In genomic region chr17:10721562-10721961, GRCm38 (mm10) we compare ENCODE assay signal across 20 mouse cellular contexts.
DNase-seq lines count a peak whose midpoint lies in the region; TF ChIP-seq lines count a peak whose summit lies in the region.
"Had no signal": no experiment of that assay in that cellular context is flagged by ENCODE, and none has a peak within 500 bp of the region (broad histone marks: within the 10 kb centered on the region; RNA-seq: fewer than 3 reads in every experiment).

No protein-coding gene starts in this region.

- dilution Hi-C loops in CH12.LX (cut with MboI; ENCODE audit: extremely low pct_ligation_motif_present, extremely low pct_unique_long_range_greater_than_20kb, low sequenced_read_pairs): no loop called here

- H3K27ac ChIP-seq in CH12.LX (ENCODE audit: insufficient read depth, low read depth): no peak overlapping the region
- H3K27ac ChIP-seq: embryonic facial prominence, embryonic 13.5 days; forebrain, embryonic 13.5 days; heart, embryonic 13.5 days; hindbrain, embryonic 13.5 days; hindbrain, postnatal 0 days had no signal

- no peak overlapping the region for H3K4me2 ChIP-seq in CH12.LX (ENCODE audit: insufficient read depth, low read depth, poor library complexity, severe bottlenecking)
- H3K4me2 ChIP-seq: embryonic facial prominence, embryonic 13.5 days; forebrain, embryonic 13.5 days; heart, embryonic 13.5 days; hindbrain, embryonic 13.5 days had no signal

- peak; percentile 10 for DNase-seq in layer of hippocampus, adult 9-11 months
- DNase-seq in layer of hippocampus, postnatal 36 days: no peak
- DNase-seq in CH12.LX (ENCODE audit: extremely low read depth): peak; percentile 9
- DNase-seq in brain, adult 2 months (ENCODE audit: low read depth, low spot score): peak; percentile 35
- no peak for DNase-seq in gastrocnemius, postnatal 25 days
- DNase-seq in ovary, adult 18-20 months (ENCODE audit: low spot score): no peak
- DNase-seq in right cerebral cortex, postnatal 14 days: no peak
- DNase-seq: adrenal gland, postnatal 10 days; cerebellum, adult 18-20 months; cerebellum, adult 9-11 months; cerebellum, postnatal 36 days; forebrain, postnatal 0 days; gastrocnemius, postnatal 14 days; heart, adult 11 months; heart, postnatal 4 days had no signal

- H3K9ac ChIP-seq in CH12.LX (ENCODE audit: insufficient read depth, low read depth): no peak overlapping the region
- H3K9ac ChIP-seq: embryonic facial prominence, embryonic 13.5 days; forebrain, embryonic 13.5 days; forebrain, postnatal 0 days; heart, embryonic 13.5 days; hindbrain, embryonic 13.5 days had no signal

- H3K27me3 ChIP-seq in CH12.LX (replicated peaks): no peaks in the 10 kb centered on the region
- H3K27me3 ChIP-seq: forebrain, embryonic 13.5 days; hindbrain, embryonic 13.5 days had no signal

- TF ChIP-seq RAD21 in CH12.LX (IDR thresholded peaks at IDR 0.05; ENCODE audit: low read depth, low read length): no peak

- H3K79me2 ChIP-seq in CH12.LX (replicated peaks; ENCODE audit: control insufficient read depth, extremely low read depth, insufficient read depth, poor library complexity, severe bottlenecking): no peaks in the 10 kb centered on the region

- H3K36me3 ChIP-seq in CH12.LX (replicated peaks in 1 of 2; ENCODE audit: control insufficient read depth in 1 of 2, insufficient read depth in 1 of 2, low read length in 1 of 2): no peaks in the 10 kb centered on the region
- H3K36me3 ChIP-seq: embryonic facial prominence, embryonic 13.5 days; heart, embryonic 13.5 days; hindbrain, embryonic 13.5 days had no signal

- H3K9me3 ChIP-seq in CH12.LX (replicated peaks; ENCODE audit: low read length): no peaks in the 10 kb centered on the region
- H3K9me3 ChIP-seq: embryonic facial prominence, embryonic 13.5 days; forebrain, embryonic 13.5 days; heart, embryonic 13.5 days; hindbrain, embryonic 13.5 days had no signal

- in situ Hi-C loops in CH12.LX (cut with MboI; ENCODE audit: low pct_ligation_motif_present, low pct_unique_long_range_greater_than_20kb, low sequenced_read_pairs): no loop called here

- no peak for TF ChIP-seq EP300 in CH12.LX (IDR thresholded peaks at IDR 0.05; ENCODE audit: low read length)

- TF ChIP-seq POLR2A in CH12.LX (IDR thresholded peaks at IDR 0.05; ENCODE audit: low read depth, low read length): no peak

- no peak overlapping the region for H3K4me3 ChIP-seq in CH12.LX (replicated peaks in 1 of 3; ENCODE audit: low read depth in 2 of 3, low read length in 2 of 3, poor library complexity in 1 of 3)
- H3K4me3 ChIP-seq: embryonic facial prominence, embryonic 13.5 days; forebrain, embryonic 13.5 days; heart, embryonic 13.5 days; hindbrain, embryonic 13.5 days had no signal

- H3K4me1 ChIP-seq in CH12.LX (ENCODE audit: control insufficient read depth in 1 of 2, insufficient read depth in 2 of 2): peaks cover 0 to 16% of the 10 kb centered on the region in 2 experiments; a peak in 2 of 4 replicates

- no peak for TF ChIP-seq CTCF in CH12.LX (conservative IDR thresholded peaks at IDR 0.05 in 1 of 2, IDR thresholded peaks at IDR 0.05 in 1 of 2; ENCODE audit: low read depth in 2 of 2, low read length in 2 of 2)

TF ChIP-seq in CH12.LX, 34 proteins besides CTCF, POLR2A, EP300 and RAD21:
- TF ChIP-seq MEF2A (IDR thresholded peaks at IDR 0.05; ENCODE audit: borderline replicate concordance, low read depth, low read length) (no peak), E2F4 (IDR thresholded peaks at IDR 0.05; ENCODE audit: insufficient replicate concordance, low read depth, low read length) (no peak), ZMIZ1 (IDR thresholded peaks at IDR 0.05; ENCODE audit: low read depth, low read length) (no peak), TCF12 (IDR thresholded peaks at IDR 0.05; ENCODE audit: low read depth, low read length) (no peak), GABPA (IDR thresholded peaks at IDR 0.05; ENCODE audit: insufficient replicate concordance, low read depth, low read length) (no peak), ZC3H11A (IDR thresholded peaks at IDR 0.05; ENCODE audit: low read depth, low read length) (no peak), RCOR1 (conservative IDR thresholded peaks at IDR 0.05; ENCODE audit: low read depth, low read length) (no peak), JUN (IDR thresholded peaks at IDR 0.05; ENCODE audit: insufficient read depth, low read depth, low read length) (no peak), SMC3 (IDR thresholded peaks at IDR 0.05; ENCODE audit: low read depth, low read length) (no peak), MAZ (IDR thresholded peaks at IDR 0.05; ENCODE audit: low read depth, low read length) (no peak), MXI1 (IDR thresholded peaks at IDR 0.05; ENCODE audit: low read depth, low read length) (no peak), NELFE (IDR thresholded peaks at IDR 0.05; ENCODE audit: low read depth, low read length) (no peak)

Comparison
In these comparisons a context has a peak if more than half of its experiments do, and no peak if none do; other contexts are left out.
1. DNase-seq: peak in layer of hippocampus, adult 9-11 months (single experiment), CH12.LX (single experiment) and brain, adult 2 months (single experiment); none in layer of hippocampus, postnatal 36 days (0 of 2), gastrocnemius, postnatal 25 days (single experiment), ovary, adult 18-20 months (single experiment) and right cerebral cortex, postnatal 14 days (single experiment).